Mouse (Mus musculus) forebrain, embryonic 12.5 days (tissue): Measurements from ENCODE around the gene Sox6. TPM values are rescaled to one million over a fixed set of nuclear protein-coding genes. Genes with fewer than 3 reads are reported as not detected.
"Not testable (repeated sequence)": the region's sequence is repeated elsewhere in the genome, so short reads cannot be mapped to it uniquely, and the experiment has no call there.

ENCODE experiments used
- ATAC-seq: fragments of 200-750 bp; cut with Nextera tagmentation; 2 replicates; pipeline ENCODE4 v1.8.0; 2017; ENCODE audit warnings: moderate TSS enrichment; ENCODE audit not compliant: low FRiP score
- H3K27ac ChIP-seq: fragments of 300-500 bp; sonication (generic); 2 replicates; pipeline ENCODE4 v1.5.1; 2016; ENCODE audit warnings: mild to moderate bottlenecking
- H3K27me3 ChIP-seq: fragments of 300-500 bp; sonication (generic); 2 replicates; pipeline ENCODE4 v1.6.1; 2016; ENCODE audit warnings: mild to moderate bottlenecking
- H3K36me3 ChIP-seq: fragments of 300-500 bp; sonication (generic); replicated peaks from 2 replicates; pipeline ENCODE4 v1.6.1; 2016; ENCODE audit warnings: mild to moderate bottlenecking
- H3K4me1 ChIP-seq: fragments of 300-500 bp; sonication (generic); 2 replicates; pipeline ENCODE4 v1.6.1; 2016
- H3K4me2 ChIP-seq: fragments of 300-500 bp; sonication (generic); 2 replicates; pipeline ENCODE4 v1.6.1; 2016; ENCODE audit warnings: mild to moderate bottlenecking, moderate library complexity
- H3K4me3 ChIP-seq: fragments of 300-500 bp; sonication (generic); replicated peaks from 2 replicates; pipeline ENCODE4 v1.5.1; 2016; ENCODE audit warnings: mild to moderate bottlenecking
- H3K9ac ChIP-seq: fragments of 300-500 bp; sonication (generic); 2 replicates; pipeline ENCODE4 v1.6.1; 2016; ENCODE audit warnings: mild to moderate bottlenecking
- H3K9me3 ChIP-seq: fragments of 300-500 bp; sonication (generic); 2 replicates; pipeline ENCODE4 v1.6.1; 2016
- WGBS: fragments of 180-500 bp; shearing (Covaris S2); methylation state at CpG from one replicate; pipeline ENCODE4 v1.1.7; 2016; 5-methylcytosine and 5-hydroxymethylcytosine counted together
- polyA plus RNA-seq: library from polyadenylated mRNA; unstranded; fragments of >200 nt; fragmentation: Nextera tagmentation; extraction: Ambion mirVana; gene quantifications from 2 replicates; pipeline ENCODE4 v1.2.1, GENCODE M21; 2016

Sox6 gene
- polyA plus RNA-seq, 1 experiment from 2014 or later: 138 TPM

GRCm38 (mm10) chr7:115645971-115646447 lies 392.6 kb downstream of the Sox6 start:
- H3K4me3 ChIP-seq: no peak overlapping the region
- peaks cover 27% of the 10 kb centered on the region for H3K4me1 ChIP-seq
- WGBS: 4% methylated on average over 5 of the region's 5 CpGs
- peak overlapping the region; percentile 90 for H3K27ac ChIP-seq
- peak overlapping the region; percentile 1; the same call in 1 of the 2 replicates for H3K4me2 ChIP-seq
- no peak overlapping the region for H3K9ac ChIP-seq
- H3K27me3 ChIP-seq: no peaks in the 10 kb centered on the region
- H3K9me3 ChIP-seq: no peaks in the 10 kb centered on the region
- H3K36me3 ChIP-seq: no peaks in the 10 kb centered on the region
- peak; percentile 75 for ATAC-seq

GRCm38 (mm10) chr7:115645272-115645970 lies 393.2 kb downstream of the Sox6 start:
- H3K9ac ChIP-seq: no peak overlapping the region
- H3K4me1 ChIP-seq: peaks cover 27% of the 10 kb centered on the region
- H3K4me2 ChIP-seq: peak overlapping the region; percentile 4; the same call in 1 of the 2 replicates
- H3K27me3 ChIP-seq: no peaks in the 10 kb centered on the region
- ATAC-seq: peak; percentile 89
- WGBS: 3% methylated on average over 1 of the region's 1 CpGs
- H3K36me3 ChIP-seq: no peaks in the 10 kb centered on the region
- H3K4me3 ChIP-seq: no peak overlapping the region
- no peaks in the 10 kb centered on the region for H3K9me3 ChIP-seq
- peak overlapping the region; percentile 90 for H3K27ac ChIP-seq

GRCm38 (mm10) chr7:115630691-115631090 lies 407.9 kb downstream of the Sox6 start:
- Histone ChIP-seq H3K27me3 (no peaks in the 10 kb centered on the region), H3K4me2 (no peak overlapping the region), H3K9ac (no peak overlapping the region), H3K27ac (no peak overlapping the region), H3K9me3 (no peaks in the 10 kb centered on the region), H3K36me3 (no peaks in the 10 kb centered on the region), H3K4me1 (peaks cover 4% of the 10 kb centered on the region), H3K4me3 (no peak overlapping the region)
- WGBS: 92% methylated on average over 3 of the region's 3 CpGs
- ATAC-seq: no peak

GRCm38 (mm10) chr7:115630287-115630686 lies 408.3 kb downstream of the Sox6 start:
- ATAC-seq: no peak
- Histone ChIP-seq H3K4me2 (no peak overlapping the region), H3K27ac (no peak overlapping the region), H3K4me1 (peaks cover 8% of the 10 kb centered on the region), H3K36me3 (no peaks in the 10 kb centered on the region), H3K9ac (no peak overlapping the region), H3K27me3 (no peaks in the 10 kb centered on the region), H3K4me3 (no peak overlapping the region), H3K9me3 (no peaks in the 10 kb centered on the region)
- WGBS: 89% methylated on average over 4 of the region's 4 CpGs

- H3K4me3 ChIP-seq: no peak overlapping the region
- no peaks in the 10 kb centered on the region for H3K36me3 ChIP-seq
- H3K4me1 ChIP-seq: peaks cover 23% of the 10 kb centered on the region
- WGBS: 97% methylated on average over 1 of the region's 1 CpGs
- no peak overlapping the region for H3K4me2 ChIP-seq
- no peaks in the 10 kb centered on the region for H3K9me3 ChIP-seq
- no peaks in the 10 kb centered on the region for H3K27me3 ChIP-seq
- H3K9ac ChIP-seq: no peak overlapping the region
- H3K27ac ChIP-seq: no peak overlapping the region
- ATAC-seq: no peak
These were observed 409.8 kb downstream of the Sox6 start for GRCm38 (mm10) chr7:115628766-115629165.

- Histone ChIP-seq H3K27ac (0 out of 2 replicates have a peak overlapping the region, but pooled peaks have one; percentile 25), H3K4me2 (no peak overlapping the region), H3K27me3 (no peaks in the 10 kb centered on the region), H3K36me3 (no peaks in the 10 kb centered on the region), H3K4me1 (peaks cover 23% of the 10 kb centered on the region), H3K4me3 (no peak overlapping the region), H3K9me3 (no peaks in the 10 kb centered on the region), H3K9ac (no peak overlapping the region)
- WGBS: 70% methylated on average over 4 of the region's 4 CpGs
- no peak for ATAC-seq
These were observed 412.6 kb downstream of the Sox6 start for GRCm38 (mm10) chr7:115625956-115626355.

- WGBS: 5% methylated on average over 8 of the region's 8 CpGs
- no peak overlapping the region for H3K4me3 ChIP-seq
- H3K9me3 ChIP-seq: no peaks in the 10 kb centered on the region
- no peak overlapping the region for H3K9ac ChIP-seq
- peaks cover 23% of the 10 kb centered on the region for H3K4me1 ChIP-seq
- H3K27ac ChIP-seq: peak overlapping the region; percentile 65; the same call in 1 of the 2 replicates
- 0 out of 2 replicates have a peak, but pooled peaks have one; percentile 17 for ATAC-seq
- H3K27me3 ChIP-seq: no peaks in the 10 kb centered on the region
- H3K4me2 ChIP-seq: peak overlapping the region; percentile 27
- H3K36me3 ChIP-seq: no peaks in the 10 kb centered on the region
These were observed 413.6 kb downstream of the Sox6 start for GRCm38 (mm10) chr7:115624907-115625552.

- 0 out of 2 replicates have a peak, but pooled peaks have one; percentile 30 for ATAC-seq
- no peak overlapping the region for H3K4me3 ChIP-seq
- H3K4me1 ChIP-seq: peaks cover 23% of the 10 kb centered on the region
- peak overlapping the region; percentile 65; the same call in 1 of the 2 replicates for H3K27ac ChIP-seq
- H3K36me3 ChIP-seq: no peaks in the 10 kb centered on the region
- H3K4me2 ChIP-seq: no peak overlapping the region
- no peaks in the 10 kb centered on the region for H3K9me3 ChIP-seq
- 24% methylated on average over 5 of the region's 5 CpGs for WGBS
- H3K27me3 ChIP-seq: no peaks in the 10 kb centered on the region
- H3K9ac ChIP-seq: no peak overlapping the region
These were observed 414.1 kb downstream of the Sox6 start for GRCm38 (mm10) chr7:115624451-115624850.

- 11% methylated on average over 10 of the region's 10 CpGs for WGBS
- Histone ChIP-seq H3K4me1 (peaks cover 11% of the 10 kb centered on the region), H3K9ac (no peak overlapping the region), H3K4me2 (peak overlapping the region; percentile 44), H3K27me3 (0 out of 2 replicates have a peak, but pooled peaks cover 4% of the 10 kb centered on the region), H3K9me3 (no peaks in the 10 kb centered on the region), H3K27ac (peak overlapping the region; percentile 56; the same call in 1 of the 2 replicates), H3K4me3 (peak overlapping the region; percentile 2; the same call in 1 of the 2 replicates), H3K36me3 (no peaks in the 10 kb centered on the region)
- ATAC-seq: peak; percentile 74; the same call in 1 of the 2 replicates
These were observed 422.8 kb downstream of the Sox6 start for GRCm38 (mm10) chr7:115615697-115616237.

- no peak overlapping the region for H3K4me3 ChIP-seq
- H3K36me3 ChIP-seq: no peaks in the 10 kb centered on the region
- peaks cover 9% of the 10 kb centered on the region for H3K4me1 ChIP-seq
- WGBS: 69% methylated on average over 1 of the region's 1 CpGs
- no peak for ATAC-seq
- no peaks in the 10 kb centered on the region for H3K9me3 ChIP-seq
- no peak overlapping the region for H3K4me2 ChIP-seq
- no peak overlapping the region for H3K27ac ChIP-seq
- no peaks in the 10 kb centered on the region for H3K27me3 ChIP-seq
- no peak overlapping the region for H3K9ac ChIP-seq
These were observed 431.1 kb downstream of the Sox6 start for GRCm38 (mm10) chr7:115607485-115607884.

- not testable (repeated sequence) for H3K4me2 ChIP-seq, H3K27me3 ChIP-seq, H3K4me1 ChIP-seq, H3K36me3 ChIP-seq, H3K27ac ChIP-seq, H3K4me3 ChIP-seq, H3K9ac ChIP-seq, H3K9me3 ChIP-seq, ATAC-seq
- WGBS: 74% methylated on average over 3 of the region's 3 CpGs
These were observed 432.5 kb downstream of the Sox6 start for GRCm38 (mm10) chr7:115606125-115606524.

- Histone ChIP-seq H3K4me3 (no peak overlapping the region), H3K27me3 (no peaks in the 10 kb centered on the region), H3K36me3 (no peaks in the 10 kb centered on the region), H3K4me2 (no peak overlapping the region), H3K9me3 (no peaks in the 10 kb centered on the region), H3K27ac (no peak overlapping the region), H3K4me1 (peaks cover 9% of the 10 kb centered on the region), H3K9ac (no peak overlapping the region)
- WGBS: 43% methylated on average over 7 of the region's 7 CpGs
- ATAC-seq: peak; percentile 44; the same call in 1 of the 2 replicates
These were observed 433.7 kb downstream of the Sox6 start for GRCm38 (mm10) chr7:115604883-115605282.
